Mouse (Mus musculus) ES-Bruce4 (cell line): ENCODE measurements around the gene Ckap5.

Experiments
- CTCF ChIP-seq: IDR thresholded peaks from one replicate; pipeline ENCODE4 v1.8.1; 2011; ENCODE audit warnings: low read depth, low read length
- EP300 ChIP-seq: IDR thresholded peaks from 2 replicates; pipeline ENCODE4 v1.6.1; 2011; ENCODE audit warnings: low read depth, low read length; ENCODE audit not compliant: insufficient read depth
- POLR2A ChIP-seq: IDR thresholded peaks from one replicate; pipeline ENCODE4 v1.8.1; 2011; ENCODE audit warnings: low read length; ENCODE audit not compliant: insufficient read depth

DNA sequence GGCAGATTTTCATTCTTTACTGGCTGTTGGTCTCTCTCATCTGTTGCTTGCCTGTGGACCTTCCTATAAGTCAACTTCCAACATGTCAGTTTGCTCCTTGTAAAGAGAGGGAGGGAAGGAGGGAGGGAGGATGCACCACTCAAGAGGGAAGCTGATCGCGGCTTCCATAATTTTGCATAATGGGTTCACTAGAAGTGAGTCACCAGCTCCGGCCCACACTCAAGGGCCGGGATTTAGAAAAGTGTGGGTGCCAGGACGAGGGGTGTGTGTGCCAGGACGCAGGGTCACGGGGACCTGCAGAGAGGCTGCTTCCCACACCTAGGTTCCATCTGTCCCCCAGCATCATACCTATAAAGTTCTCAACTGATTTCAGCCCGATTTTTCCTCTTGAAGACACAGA lies 18.5 kb upstream of the Ckap5 start:
- TF ChIP-seq CTCF (no peak), EP300 (no peak), POLR2A (no peak)
